Mouse (Mus musculus) splenic B cell, adult 2 months (primary cell): ENCODE results near the gene Dcp1b.
A peak's percentile ranks its signal among the peaks of the same experiment; 100 is the strongest.

Experiments used
- DNase-seq: peaks from one replicate; pipeline ENCODE4 v3.0.0-alpha.2; 2011; ENCODE audit warnings: low read depth, low spot score
- H3K27me3 ChIP-seq: 2 replicates; pipeline ENCODE4 v1.6.1; 2012; ENCODE audit warnings: mild to moderate bottlenecking, low read length, moderate library complexity, mixed read lengths; ENCODE audit not compliant: control insufficient read depth, poor library complexity, insufficient read depth, severe bottlenecking
- H3K36me3 ChIP-seq: 2 replicates; pipeline ENCODE4 v1.6.1; 2012; ENCODE audit warnings: mild to moderate bottlenecking, low read length, moderate library complexity, mixed read lengths; ENCODE audit not compliant: control insufficient read depth, poor library complexity, insufficient read depth, severe bottlenecking

Gene Dcp1b

DNA sequence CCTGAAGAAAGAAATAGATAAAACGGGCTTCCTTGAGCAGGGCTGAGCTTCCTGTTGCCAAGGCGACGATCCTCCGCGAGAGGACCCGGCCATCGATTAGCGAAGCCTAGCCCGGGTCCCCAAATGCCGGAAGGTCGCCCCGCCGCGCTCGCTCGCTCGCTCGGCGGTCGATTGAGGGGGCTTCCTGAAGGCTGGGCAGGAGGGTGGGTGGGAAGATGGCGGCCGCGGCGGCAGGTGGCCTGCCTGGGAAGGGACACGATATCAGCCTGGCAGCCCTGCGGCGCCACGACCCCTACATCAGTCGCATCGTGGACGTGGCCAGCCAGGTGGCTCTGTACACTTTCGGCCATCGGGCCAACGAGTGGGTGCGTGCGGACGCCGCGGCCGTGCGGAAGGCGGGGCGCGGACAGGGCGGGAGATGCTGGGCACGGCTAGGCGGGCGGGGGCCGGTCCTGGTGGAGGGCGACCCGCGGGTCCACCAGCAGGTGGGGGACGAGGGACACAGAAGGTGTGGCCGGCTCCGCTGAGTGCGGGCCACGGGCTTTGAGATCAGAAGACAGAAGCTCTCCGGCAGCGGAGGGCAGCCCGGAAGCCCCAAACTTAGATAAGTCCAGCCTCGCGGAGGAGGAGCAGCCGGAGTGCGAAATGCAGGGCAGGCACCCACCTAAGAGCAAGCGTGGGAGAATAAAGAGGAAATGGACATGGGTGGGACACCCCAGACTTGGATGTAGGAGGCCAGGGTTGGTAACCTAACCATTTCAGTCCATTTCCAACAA, at the start of gene Dcp1b:
Gene Dcp1b (plus strand): TSS at position 176 of the 776 bp plus-strand sequence.
- DNase-seq = peak; percentile 93
- Histone ChIP-seq H3K27me3 (no peaks in the 10 kb centered on the region), H3K36me3 (no peaks in the 10 kb centered on the region)

DNA sequence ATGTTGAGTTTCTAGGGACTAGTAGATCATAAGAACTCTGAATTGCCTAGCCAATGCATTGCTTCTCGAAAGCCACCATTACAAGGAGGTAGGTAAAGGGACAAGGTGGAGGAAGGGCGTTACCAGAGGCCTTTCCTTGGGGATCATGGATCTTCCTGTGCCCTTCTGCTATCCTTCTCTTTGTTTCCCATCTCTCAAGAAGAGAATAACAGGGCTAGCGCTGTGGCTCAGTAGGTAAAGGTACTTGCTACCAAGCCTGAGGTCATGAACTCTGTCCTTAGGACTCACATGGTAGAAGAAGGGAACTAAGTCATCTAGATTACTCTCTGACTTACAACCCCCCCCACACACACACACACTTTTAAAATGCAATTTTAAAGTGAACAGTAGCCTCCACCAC, 48.1 kb upstream of the Dcp1b start:
- H3K36me3 ChIP-seq = no peaks in the 10 kb centered on the region
- DNase-seq = no peak
- no peaks in the 10 kb centered on the region for H3K27me3 ChIP-seq

DNA sequence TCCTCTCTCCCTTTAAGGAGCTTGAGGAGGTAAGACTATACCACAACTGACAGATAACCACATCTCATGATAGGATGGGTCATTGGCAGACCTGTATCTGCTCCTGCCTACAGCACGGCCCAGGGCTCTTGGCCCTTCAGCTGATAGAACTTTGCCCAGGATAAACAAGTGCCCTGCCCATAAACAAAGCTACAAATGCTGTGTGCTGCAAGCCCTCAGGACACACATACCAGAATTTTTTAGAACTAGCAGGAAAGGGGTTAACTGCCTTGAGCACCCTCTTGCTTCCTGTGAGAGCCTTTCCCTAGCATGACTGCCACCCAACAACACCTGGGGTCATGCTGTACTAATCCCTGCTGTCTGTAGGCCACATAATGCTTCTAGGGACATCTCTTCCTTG, 47.0 kb upstream of the Dcp1b start:
- Histone ChIP-seq H3K27me3 (no peaks in the 10 kb centered on the region), H3K36me3 (no peaks in the 10 kb centered on the region)
- no peak for DNase-seq

DNA sequence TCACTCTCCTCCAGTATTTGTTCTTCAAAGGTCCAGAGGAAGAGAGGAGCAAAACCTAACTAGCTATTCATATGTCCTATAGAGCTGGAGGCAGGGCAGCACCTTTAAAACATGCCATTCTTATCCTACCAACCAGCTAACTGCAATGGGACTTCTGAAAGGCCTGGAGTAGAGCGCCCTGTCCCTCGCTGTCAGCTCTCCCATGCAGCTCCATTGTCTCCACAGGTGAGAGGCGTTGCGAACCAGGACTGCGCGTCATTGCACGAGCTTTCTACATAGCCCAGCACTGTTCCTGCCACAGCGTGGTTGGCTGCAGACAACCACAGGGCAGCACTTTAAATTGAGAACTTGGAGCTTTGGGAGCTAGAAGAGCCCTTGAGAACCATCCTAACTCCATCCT, 46.5 kb upstream of the Dcp1b start:
- Histone ChIP-seq H3K27me3 (no peaks in the 10 kb centered on the region), H3K36me3 (no peaks in the 10 kb centered on the region)
- no peak for DNase-seq

GRCm38 (mm10) chr6:119129664-119130063, 45.4 kb upstream of the Dcp1b start:
- Histone ChIP-seq H3K36me3 (no peaks in the 10 kb centered on the region), H3K27me3 (no peaks in the 10 kb centered on the region)
- DNase-seq = peak; percentile 56

- no peak for DNase-seq
- Histone ChIP-seq H3K27me3 (no peaks in the 10 kb centered on the region), H3K36me3 (no peaks in the 10 kb centered on the region)
Measured at GRCm38 (mm10) chr6:119132111-119132735, 42.8 kb upstream of the Dcp1b start.

GRCm38 (mm10) chr6:119132863-119133262, 42.2 kb upstream of the Dcp1b start:
- H3K36me3 ChIP-seq = no peaks in the 10 kb centered on the region
- no peaks in the 10 kb centered on the region for H3K27me3 ChIP-seq

DNA sequence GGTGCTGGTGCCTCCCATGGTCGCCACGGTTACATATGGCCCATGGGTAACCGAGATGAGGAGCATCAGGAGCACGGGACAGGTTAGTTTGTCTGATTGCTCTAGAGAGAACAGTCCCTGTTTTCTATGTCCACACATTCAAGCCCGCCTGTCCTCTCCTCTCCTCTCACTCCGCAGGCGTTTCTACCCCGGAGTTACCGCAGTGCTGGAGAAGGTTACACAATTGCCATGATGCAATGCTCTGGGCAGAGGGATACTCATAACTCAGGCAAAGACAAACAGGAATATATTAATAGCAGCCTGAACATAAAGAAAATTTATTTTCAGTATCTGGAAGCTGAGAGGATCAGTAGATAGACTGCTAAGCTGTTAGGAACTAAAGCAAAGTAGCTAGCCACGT, 37.3 kb upstream of the Dcp1b start:
- Histone ChIP-seq H3K36me3 (no peaks in the 10 kb centered on the region), H3K27me3 (no peaks in the 10 kb centered on the region)
- no peak for DNase-seq

More at GRCm38 (mm10) chr6:119132863-119133262, 42.2 kb upstream of the Dcp1b start:
- DNase-seq = no peak

DNA sequence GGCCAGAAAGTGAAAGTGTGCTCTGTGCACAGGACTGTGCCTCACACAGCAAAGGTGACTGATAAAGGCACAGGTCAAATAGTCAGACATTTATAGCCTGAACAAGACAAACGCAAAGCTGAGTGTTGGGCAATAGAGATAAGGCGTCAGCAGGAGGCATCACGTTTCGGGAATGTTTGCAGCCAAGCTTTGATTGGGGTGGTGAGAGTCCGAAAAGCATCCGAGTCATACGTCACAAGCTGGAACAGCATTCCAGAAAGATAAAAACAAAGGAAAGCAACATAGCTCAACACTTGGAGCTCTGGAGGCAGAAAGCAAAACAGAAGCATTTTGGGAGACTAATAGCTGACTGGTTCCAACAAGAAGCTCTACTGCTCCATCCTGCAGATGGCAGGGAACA, 35.5 kb upstream of the Dcp1b start:
- no peaks in the 10 kb centered on the region for H3K36me3 ChIP-seq
- no peaks in the 10 kb centered on the region for H3K27me3 ChIP-seq
- no peak for DNase-seq

GRCm38 (mm10) chr6:119145109-119145508, 29.9 kb upstream of the Dcp1b start:
- Histone ChIP-seq H3K27me3 (no peaks in the 10 kb centered on the region), H3K36me3 (no peaks in the 10 kb centered on the region)
- DNase-seq = no peak

DNA sequence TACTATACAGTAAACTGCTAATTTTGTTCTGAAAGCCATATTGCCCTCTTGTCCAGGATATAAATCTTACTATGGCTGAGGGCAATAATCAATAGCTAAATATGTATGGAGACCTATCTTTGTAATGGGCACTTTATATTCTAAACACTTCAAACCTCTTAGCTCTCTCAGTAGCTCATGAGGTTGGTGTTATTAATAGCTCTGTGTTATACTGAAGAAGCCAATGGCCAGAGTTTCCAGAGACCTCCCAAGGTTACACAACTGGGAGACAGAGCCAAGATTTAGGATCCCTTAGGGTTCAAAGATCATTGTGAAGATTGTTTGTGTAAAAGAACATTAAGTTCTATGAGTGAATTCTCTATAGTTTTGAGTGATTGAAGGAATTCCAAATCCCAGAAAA, 9.4 kb upstream of the Dcp1b start:
- Histone ChIP-seq H3K27me3 (no peaks in the 10 kb centered on the region), H3K36me3 (no peaks in the 10 kb centered on the region)
- no peak for DNase-seq

DNA sequence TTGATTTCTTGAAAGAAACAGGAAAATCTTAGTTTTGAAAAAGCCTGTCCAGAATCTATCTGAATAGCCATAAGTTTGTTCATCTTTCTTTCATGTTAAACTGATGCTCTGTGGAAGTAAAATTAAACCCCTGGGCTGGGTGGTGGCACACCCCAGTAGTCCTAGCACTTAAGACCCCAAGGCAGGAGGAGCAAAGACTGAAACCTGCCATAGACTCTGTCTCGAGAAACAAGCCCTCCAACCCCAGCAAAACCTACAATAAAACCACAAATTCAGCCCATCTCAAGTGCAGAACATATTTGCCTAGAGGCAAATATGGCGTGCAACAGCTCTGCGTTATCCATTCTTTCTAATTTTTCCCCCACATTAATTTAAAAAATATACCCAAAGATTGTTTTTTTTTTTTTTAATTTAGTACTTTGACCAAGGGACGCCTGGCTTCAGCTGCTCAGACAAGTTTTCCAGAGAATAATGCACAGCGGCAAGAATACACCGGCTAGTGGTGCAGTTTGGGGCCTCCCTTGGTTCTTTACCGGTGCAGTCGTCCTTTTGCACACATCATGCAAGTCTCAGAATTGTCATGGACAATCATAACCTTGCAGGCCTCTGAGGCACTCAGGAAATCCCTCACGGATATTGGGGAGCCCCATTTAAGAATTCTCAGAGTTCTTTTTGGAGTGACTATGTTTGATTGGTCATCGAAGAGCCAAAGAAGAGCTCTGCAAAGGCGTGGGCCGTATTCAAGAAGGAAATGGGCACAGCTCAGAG, 562 bp upstream of the Dcp1b start:
- no peak for DNase-seq
- no peaks in the 10 kb centered on the region for H3K36me3 ChIP-seq
- no peaks in the 10 kb centered on the region for H3K27me3 ChIP-seq

- Histone ChIP-seq H3K27me3 (no peaks in the 10 kb centered on the region), H3K36me3 (no peaks in the 10 kb centered on the region)
- no peak for DNase-seq
Measured at GRCm38 (mm10) chr6:119176103-119176502, 1.1 kb downstream of the Dcp1b start.

DNA sequence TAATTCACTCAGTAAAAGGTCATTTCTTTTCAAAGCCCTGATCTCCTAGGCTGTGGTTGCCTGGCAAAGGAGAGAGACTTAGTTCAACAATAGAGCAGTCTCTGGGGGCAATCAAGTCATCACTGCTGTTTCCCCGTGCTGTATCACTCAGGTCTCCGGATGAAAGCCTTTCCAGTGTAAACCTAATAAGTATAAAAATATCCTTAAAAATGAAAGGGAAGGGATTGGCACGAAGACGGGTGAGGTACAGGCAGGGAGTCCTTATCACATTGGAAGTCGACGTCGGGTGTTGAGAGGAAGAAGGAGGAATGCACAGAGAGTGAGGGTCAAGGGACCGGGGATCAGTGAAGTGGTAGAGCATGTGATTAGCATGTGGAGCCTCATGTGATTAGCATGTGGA, 2.0 kb downstream of the Dcp1b start:
- Histone ChIP-seq H3K27me3 (no peaks in the 10 kb centered on the region), H3K36me3 (no peaks in the 10 kb centered on the region)
- DNase-seq = no peak

DNA sequence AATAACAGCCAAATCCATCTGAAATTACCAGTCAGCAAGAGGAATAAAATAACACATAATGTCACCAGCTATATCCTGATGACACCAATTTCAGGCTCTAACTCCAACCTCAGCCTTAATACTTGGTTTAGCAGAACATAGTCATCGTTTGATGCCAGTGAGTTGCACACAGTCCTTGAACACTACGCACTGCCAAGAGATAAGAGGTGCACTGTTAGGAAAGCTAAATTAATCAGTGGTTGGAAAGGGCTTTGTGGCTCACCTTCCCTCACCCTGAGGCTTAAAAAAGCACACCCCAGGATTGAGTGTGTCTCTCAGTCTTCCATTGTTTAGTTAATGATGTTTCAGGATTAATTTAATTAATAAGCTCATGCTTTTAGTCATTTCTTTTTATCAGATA, 5.1 kb downstream of the Dcp1b start:
- Histone ChIP-seq H3K27me3 (no peaks in the 10 kb centered on the region), H3K36me3 (no peaks in the 10 kb centered on the region; the same call in 1 of the 2 replicates)
- DNase-seq = no peak
